Mouse (Mus musculus) testis, adult 2 months (tissue): ENCODE measurements around the gene Calhm2.

Experiments used
- CTCF ChIP-seq: fragments of 200-500 bp; IDR thresholded peaks from 2 replicates; pipeline ENCODE4 v1.5.1; 2012; ENCODE audit warnings: low read depth, mild to moderate bottlenecking, inconsistent platforms, low read length, moderate library complexity; ENCODE audit not compliant: control insufficient read depth, insufficient read depth, insufficient replicate concordance
- POLR2A ChIP-seq: fragments of 200-500 bp; IDR thresholded peaks from 2 replicates; pipeline ENCODE4 v1.6.1; 2012; ENCODE audit warnings: low read depth, mild to moderate bottlenecking, inconsistent platforms, low read length, moderate library complexity; ENCODE audit not compliant: control insufficient read depth

DNA sequence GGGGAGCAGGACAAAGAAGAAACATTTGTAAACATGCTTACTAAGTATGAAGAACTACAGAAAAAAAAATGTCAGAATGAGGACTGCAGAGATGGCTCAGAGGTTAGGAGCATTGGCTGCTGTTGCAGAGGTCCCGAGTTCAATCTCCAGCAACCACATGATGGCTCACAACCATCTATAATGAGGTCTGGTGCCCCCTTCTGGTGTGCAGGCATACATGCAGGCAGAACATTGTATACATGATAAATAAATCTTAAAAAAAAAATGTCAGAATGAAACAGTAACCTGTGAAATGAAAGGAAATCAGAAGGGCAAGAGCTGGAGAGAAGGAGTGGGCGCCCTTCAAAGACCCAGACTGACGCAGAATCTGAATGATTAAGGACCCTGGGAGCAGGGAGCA lies 72.2 kb downstream of the Calhm2 start:
- TF ChIP-seq CTCF (no peak), POLR2A (no peak)
